Mouse (Mus musculus): ENCODE results near the gene Mmp27.

DNA sequence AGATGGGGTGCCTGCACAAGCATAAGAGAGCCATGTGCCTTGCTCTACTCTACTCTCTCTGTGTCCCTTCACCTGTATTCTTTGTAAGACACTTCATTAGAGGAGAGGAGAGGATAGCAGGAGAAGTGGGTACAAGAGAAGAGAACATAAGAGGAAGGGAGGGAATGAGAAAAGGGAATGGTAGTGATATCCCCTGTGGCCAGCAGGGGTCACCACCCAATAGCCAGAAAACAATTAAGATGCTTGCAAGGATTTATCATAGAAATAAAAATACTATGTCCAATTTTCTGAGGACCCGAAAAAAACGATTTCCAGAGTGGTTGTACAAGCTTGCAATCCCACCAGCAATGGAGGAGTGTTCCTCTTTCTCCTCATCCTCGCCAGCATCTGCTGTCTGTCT is 16.8 kb upstream of the Mmp27 start:
- TF ChIP-seq EP300 (IDR thresholded peaks at IDR 0.05; ENCODE audit: low read depth) = no peak
- peak; percentile 45; the same call in 1 of the 2 replicates for TF ChIP-seq CTCF (IDR thresholded peaks at IDR 0.05; ENCODE audit: low read depth)
